Mouse (Mus musculus): ENCODE measurements around the gene Actr8. TPM values are rescaled to one million over a fixed set of nuclear protein-coding genes. Genes with fewer than 3 reads are reported as not detected.

The Actr8 gene
- total and polyA plus RNA-seq, 2 experiments from 2014 or later, result 40.0 to 51.3 TPM

DNA sequence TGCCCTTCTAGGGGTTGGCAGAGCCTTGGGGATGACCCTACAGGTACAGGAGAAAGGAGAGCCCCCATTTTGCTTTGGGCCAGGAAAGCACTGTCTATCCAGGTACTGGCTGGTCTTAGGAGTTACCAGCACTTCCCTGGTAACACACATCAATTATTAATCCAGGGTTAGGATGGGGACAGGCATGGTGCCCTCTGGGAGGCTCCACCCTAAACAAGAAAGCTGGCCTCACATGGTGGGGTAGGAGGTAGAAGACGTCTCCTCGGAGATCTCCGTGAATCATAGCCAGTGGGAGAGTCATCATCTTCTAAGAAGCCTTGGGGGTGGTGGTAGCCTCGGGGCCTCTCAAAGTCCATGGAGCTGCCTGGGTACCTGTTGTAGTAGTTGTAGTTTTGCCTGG, 68.8 kb downstream of the Actr8 start:
- no peak overlapping the region for H3K4me3 ChIP-seq (ENCODE audit: low read length)
- WGBS, result 87% methylated on average over 4 of the region's 4 CpGs
- no peaks in the 10 kb centered on the region for H3K36me3 ChIP-seq (ENCODE audit: insufficient read depth, low read length)
- no peaks in the 10 kb centered on the region for H3K4me1 ChIP-seq (ENCODE audit: insufficient read depth, low read length)
- H3K9me3 ChIP-seq (ENCODE audit: low read length), result no peaks in the 10 kb centered on the region
- DNase-seq (ENCODE audit: low spot score) (no peak), ATAC-seq (no peak)
- TF ChIP-seq CTCF (IDR thresholded peaks at IDR 0.05; ENCODE audit: low read depth), result no peak
- H3K4me2 ChIP-seq (ENCODE audit: low read depth, low read length), result no peak overlapping the region
- no peak overlapping the region for H3K9ac ChIP-seq (replicated peaks; ENCODE audit: low read length)
- no peak overlapping the region for H3K27ac ChIP-seq
- H3K27me3 ChIP-seq (ENCODE audit: insufficient read depth, low read length), result no peaks in the 10 kb centered on the region

DNA sequence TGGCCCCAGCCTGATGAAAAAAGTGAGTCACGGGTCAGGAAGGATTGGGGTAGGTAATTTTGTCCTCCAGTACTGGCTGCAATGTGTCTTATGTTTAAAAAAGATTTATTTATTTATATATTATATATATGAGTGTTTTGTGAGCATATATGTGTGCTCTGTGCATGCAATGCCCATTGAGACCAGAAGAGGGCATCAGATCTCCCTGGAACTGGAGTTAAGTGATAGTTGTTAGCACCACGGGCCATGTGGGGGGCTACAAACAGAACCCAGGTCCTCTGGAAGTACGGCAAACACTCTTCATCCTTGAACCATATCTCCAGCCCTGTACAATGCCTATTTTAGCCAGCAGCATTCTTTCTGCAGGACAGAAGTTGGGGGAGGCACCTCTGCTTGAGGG, 69.9 kb downstream of the Actr8 start:
- Histone ChIP-seq H3K27me3 (ENCODE audit: insufficient read depth, low read length) (no peaks in the 10 kb centered on the region), H3K4me3 (ENCODE audit: low read length) (no peak overlapping the region), H3K4me2 (ENCODE audit: low read depth, low read length) (no peak overlapping the region), H3K9ac (replicated peaks; ENCODE audit: low read length) (no peak overlapping the region), H3K9me3 (ENCODE audit: low read length) (no peaks in the 10 kb centered on the region), H3K4me1 (ENCODE audit: insufficient read depth, low read length) (no peaks in the 10 kb centered on the region), H3K27ac (no peak overlapping the region), H3K36me3 (ENCODE audit: insufficient read depth, low read length) (no peaks in the 10 kb centered on the region)
- 93% methylated on average over 3 of the region's 3 CpGs for WGBS
- peak; percentile 36; the same call in 1 of the 2 replicates for TF ChIP-seq CTCF (IDR thresholded peaks at IDR 0.05; ENCODE audit: low read depth)
- DNase-seq (ENCODE audit: low spot score), result no peak
- ATAC-seq, result no peak

DNA sequence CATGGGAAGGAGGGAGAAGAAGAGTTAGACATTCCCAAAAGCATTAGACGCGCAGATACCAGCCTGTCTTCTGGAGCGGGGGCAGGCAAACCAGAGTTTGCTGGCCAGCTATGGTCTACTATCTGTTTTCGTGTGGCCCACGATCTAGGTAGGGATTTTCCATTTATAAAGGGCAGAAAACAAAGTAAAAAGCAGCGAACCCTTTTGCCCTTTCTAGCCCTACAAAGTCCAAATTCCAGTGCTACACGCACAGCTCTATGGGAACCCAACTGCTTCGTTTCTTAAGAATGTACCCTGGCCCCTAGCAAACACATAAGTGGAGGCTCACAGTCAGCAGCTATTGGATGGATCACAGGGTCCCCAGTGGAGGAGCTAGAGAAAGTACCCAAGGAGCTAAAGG, 72.1 kb downstream of the Actr8 start:
- Histone ChIP-seq H3K36me3 (ENCODE audit: insufficient read depth, low read length) (no peaks in the 10 kb centered on the region), H3K27me3 (ENCODE audit: insufficient read depth, low read length) (no peaks in the 10 kb centered on the region), H3K4me1 (ENCODE audit: insufficient read depth, low read length) (no peaks in the 10 kb centered on the region), H3K9ac (replicated peaks; ENCODE audit: low read length) (no peak overlapping the region), H3K9me3 (ENCODE audit: low read length) (no peaks in the 10 kb centered on the region), H3K4me3 (ENCODE audit: low read length) (no peak overlapping the region), H3K27ac (no peak overlapping the region), H3K4me2 (ENCODE audit: low read depth, low read length) (no peak overlapping the region)
- ATAC-seq (no peak), DNase-seq (ENCODE audit: low spot score) (no peak)
- 89% methylated on average over 8 of the region's 8 CpGs for WGBS
- TF ChIP-seq CTCF (IDR thresholded peaks at IDR 0.05; ENCODE audit: low read depth), result no peak

DNA sequence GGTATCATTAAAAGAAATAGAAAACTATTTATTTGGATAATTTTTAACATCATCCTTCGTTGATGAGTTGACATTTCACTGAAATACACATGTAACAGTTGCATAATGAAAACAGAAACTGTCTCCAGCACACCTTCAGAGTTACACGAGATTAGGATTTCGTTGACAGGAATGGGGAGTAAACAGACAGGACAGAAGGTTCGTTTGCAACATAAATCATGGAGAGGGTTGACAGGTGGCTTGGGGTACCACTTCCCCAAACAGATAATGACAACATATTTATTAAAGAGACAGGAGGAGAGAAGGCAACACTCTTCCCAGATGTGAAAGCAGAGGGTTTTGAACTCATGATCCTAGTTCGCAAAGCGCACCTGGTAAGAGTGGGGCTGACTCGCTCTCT, 76.8 kb downstream of the Actr8 start:
- no peak for TF ChIP-seq CTCF (IDR thresholded peaks at IDR 0.05; ENCODE audit: low read depth)
- Histone ChIP-seq H3K4me2 (ENCODE audit: low read depth, low read length) (no peak overlapping the region), H3K4me1 (ENCODE audit: insufficient read depth, low read length) (peaks cover 11% of the 10 kb centered on the region), H3K27me3 (ENCODE audit: insufficient read depth, low read length) (no peaks in the 10 kb centered on the region), H3K4me3 (ENCODE audit: low read length) (no peak overlapping the region), H3K36me3 (ENCODE audit: insufficient read depth, low read length) (no peaks in the 10 kb centered on the region), H3K9me3 (ENCODE audit: low read length) (no peaks in the 10 kb centered on the region), H3K9ac (replicated peaks; ENCODE audit: low read length) (no peak overlapping the region), H3K27ac (no peak overlapping the region)
- 73% methylated on average over 7 of the region's 7 CpGs for WGBS
- no peak for DNase-seq (ENCODE audit: low spot score)
- no peak for ATAC-seq

Small RNA genes lying within 50 kb of the gene (microRNA-seq; reads per million reads assigned to microRNA genes)
- gene Mir6947, result 0 to 0.36 reads per million in 2 experiments

Other genes starting within 250 kb of the Actr8 start
- gene Selenok, start 10.0 kb upstream of the Actr8 start, total RNA-seq (2014; rRNA removed), result 47.9 and 73.1 TPM in 2 replicates
- gene Selenok, start 10.0 kb upstream of the Actr8 start, polyA plus RNA-seq (2015; fragmentation: Nextera tagmentation; extraction: Ambion mirVana), result 429 and 448 TPM in 2 replicates
- gene Il17rb, start 30.6 kb downstream of the Actr8 start, total RNA-seq (2014; rRNA removed), result 0.18 and 0.58 TPM in 2 replicates
- 0.86 and 0.94 TPM in 2 replicates for gene Il17rb, start 30.6 kb downstream of the Actr8 start, polyA plus RNA-seq (2015; fragmentation: Nextera tagmentation; extraction: Ambion mirVana)
- gene Chdh, start 30.7 kb downstream of the Actr8 start, total RNA-seq (2014; rRNA removed), result 1.3 TPM in 2 replicates
- gene Chdh, start 30.7 kb downstream of the Actr8 start, polyA plus RNA-seq (2015; fragmentation: Nextera tagmentation; extraction: Ambion mirVana), result 0.30 and 0.58 TPM in 2 replicates